Mouse (Mus musculus) ZHBTc4 (cell line): ENCODE data around the gene Ddx17.

ENCODE experiments used
- DNase-seq: peaks from one replicate; pipeline ENCODE4 v3.0.0-alpha.2; 2011; ENCODE audit warnings: low read depth, low spot score

The Ddx17 gene

GRCm38 (mm10) chr15:79546410-79547288 is at the start of gene Ddx17:
Gene Ddx17 (minus strand): TSS chr15:79546741.
- peak; percentile 98 for DNase-seq

DNA sequence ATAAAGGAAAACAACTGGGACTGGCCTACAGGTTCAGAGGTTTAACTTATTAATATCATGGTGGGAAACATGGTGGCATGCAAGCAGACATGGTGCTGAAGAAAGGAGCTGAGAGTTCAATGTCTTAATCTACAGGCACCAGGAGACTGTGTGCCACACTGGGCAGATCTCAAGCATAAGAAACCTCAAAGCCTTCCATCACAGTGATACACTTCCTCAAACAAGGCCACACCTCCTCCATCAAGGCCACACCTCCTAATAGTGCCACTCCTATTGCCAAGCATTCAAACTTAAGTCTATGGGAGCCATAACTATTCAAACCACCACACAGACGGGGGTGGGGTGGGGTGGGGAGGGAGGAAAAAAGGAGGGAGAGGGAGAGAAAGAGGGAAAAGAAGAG is 35.0 kb upstream of the Ddx17 start:
- no peak for DNase-seq

DNA sequence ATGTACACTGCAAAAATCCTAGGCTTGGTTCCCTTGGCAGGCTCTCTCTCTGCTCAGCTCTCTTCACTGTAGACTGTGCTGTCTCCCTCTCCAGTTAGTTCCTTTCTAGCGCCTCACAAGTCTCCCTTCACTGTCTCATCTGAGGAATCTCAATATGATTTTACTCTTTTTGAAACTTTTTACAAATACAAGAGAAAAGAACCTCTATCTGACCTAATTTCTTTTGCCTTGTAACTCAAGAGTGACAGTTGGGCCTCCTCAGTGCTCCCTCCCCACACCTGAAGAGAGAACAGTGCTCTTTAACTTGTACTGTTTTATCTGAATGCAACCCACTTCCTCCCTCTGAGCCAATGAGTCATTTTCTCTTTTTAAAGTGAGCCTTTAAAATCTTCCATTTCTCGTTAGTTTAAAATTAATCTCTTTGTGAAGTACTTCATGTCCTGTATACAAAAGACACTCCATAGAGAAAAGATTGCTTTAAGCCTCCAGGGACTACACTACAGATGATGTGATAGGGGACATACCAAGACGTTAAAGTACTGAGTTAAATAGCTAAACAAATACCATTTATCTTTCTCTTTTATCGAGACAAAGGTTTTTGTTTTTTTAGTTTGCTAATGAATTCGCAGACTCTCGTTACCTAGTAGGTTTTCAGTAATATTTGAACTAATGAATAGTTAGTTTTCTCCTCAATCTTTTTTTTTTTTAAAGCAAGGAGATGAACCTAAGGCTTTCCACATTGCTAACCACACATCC is 31.3 kb upstream of the Ddx17 start:
- no peak for DNase-seq

GRCm38 (mm10) chr15:79576947-79577346 is 30.4 kb upstream of the Ddx17 start:
- no peak for DNase-seq

DNA sequence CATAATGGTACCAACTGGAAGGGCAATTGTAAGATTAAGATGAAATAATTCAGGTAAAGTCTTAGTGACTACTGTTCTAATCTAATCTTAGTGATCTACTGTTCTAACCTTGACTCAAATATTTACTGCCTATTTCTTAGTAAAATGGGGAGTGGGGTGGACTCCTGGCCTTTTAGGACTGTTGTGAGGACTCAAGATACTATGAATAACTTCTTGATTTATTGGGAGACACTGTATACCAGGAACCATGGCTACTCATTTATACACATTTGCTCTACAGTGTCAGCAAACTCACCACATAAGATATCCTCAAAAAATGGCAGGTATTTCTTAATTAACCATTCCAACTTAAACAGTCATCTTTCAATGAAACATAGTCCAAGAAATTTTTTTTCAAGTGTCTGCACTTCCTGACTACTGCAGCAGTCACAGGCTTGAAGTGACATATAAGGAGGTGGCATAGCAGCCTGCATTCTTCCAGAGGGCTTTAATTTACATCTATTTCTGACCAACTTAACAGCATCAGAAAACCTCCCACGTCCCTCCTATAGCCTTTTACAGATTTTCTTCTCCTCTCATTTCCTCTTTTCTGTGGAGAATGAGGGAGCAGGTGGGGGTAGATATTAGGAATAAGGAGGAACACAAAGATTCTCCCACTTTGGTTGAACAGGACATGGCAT is 29.1 kb upstream of the Ddx17 start:
- no peak for DNase-seq

DNA sequence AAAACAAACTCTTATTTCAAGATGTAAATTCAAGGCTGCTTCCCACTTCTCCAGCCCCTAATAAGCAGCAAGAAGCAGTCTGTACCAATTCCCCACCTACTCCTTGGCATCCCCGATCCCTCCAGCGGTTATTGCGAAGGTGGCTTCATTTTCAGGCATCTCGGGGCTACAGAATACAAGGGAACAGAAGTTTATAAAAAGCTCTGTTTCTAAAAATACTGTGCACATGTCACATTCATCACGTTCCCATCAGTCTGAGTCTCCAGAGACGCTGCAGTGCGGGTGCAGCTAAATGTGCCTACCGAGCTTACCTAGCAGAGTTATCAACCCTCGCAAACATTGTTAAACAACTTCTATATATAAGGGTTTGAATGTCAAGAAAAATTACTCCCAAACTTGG is 15.9 kb upstream of the Ddx17 start:
- DNase-seq, result no peak

DNA sequence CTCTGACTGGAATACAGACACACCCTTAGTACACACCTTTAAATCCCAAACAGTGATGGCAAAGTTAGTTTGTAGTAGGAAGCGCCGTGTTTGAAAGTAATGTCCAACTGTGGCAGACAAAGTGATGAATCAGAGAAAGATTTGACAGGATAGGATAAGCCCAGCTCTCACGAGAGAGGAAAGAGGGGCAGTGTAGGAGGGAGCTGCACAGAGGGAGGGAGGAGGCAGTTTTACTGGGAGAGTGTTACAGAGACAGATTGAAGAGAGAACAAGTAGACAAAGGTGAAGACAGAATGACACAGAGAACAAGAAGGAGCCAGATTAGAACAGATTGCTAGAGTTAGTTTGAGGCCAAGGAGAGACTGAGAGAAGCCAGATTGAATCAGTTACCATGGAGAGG is 13.1 kb upstream of the Ddx17 start:
- DNase-seq, result no peak

DNA sequence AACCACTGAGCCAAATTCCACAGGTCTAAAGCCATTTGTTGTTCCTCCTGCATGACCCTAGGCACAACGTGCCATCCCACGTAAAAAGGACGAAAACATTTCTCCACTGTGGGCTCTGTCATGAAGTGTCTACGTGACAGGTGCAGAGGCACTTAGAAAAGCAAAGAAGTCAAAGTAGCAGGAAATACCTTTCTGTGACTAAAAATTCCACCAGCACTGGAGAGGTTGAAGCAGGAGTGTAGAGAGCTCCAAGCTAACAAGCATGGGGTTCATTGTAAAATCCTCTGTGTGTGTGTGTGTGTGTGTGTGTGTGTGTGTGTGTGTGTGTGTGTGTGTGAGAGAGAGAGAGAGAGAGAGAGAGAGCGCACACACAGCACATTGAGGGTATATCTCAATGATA is 6.0 kb upstream of the Ddx17 start:
- DNase-seq, result no peak

GRCm38 (mm10) chr15:79548226-79548625 is 1.7 kb upstream of the Ddx17 start:
- DNase-seq, result no peak

DNA sequence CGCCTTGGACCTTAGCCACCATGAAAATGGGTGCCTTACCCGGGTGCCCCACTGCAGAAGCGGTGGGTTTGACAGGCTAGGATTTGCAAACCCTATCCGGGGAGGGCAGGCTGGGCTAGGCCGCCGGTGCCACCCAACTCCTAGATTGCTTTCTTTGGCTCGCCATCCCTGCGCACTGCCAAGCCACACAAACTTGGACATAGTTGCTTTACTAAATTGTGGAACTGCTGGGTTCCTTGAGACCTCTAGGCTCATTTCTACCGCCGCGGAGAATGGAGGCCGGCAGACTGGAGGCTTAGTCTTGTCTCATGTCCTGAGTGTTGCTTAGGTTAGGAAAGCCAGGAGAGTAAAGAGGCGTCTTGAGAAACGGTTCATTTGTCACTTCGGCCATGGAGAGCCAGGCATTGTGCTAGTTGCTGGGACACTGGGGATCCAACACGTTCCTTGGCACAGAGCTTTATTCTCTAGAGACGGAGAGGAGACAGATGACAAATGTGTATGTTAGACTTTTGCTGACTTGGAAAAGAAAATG is 814 bp upstream of the Ddx17 start:
- DNase-seq, result no peak

DNA sequence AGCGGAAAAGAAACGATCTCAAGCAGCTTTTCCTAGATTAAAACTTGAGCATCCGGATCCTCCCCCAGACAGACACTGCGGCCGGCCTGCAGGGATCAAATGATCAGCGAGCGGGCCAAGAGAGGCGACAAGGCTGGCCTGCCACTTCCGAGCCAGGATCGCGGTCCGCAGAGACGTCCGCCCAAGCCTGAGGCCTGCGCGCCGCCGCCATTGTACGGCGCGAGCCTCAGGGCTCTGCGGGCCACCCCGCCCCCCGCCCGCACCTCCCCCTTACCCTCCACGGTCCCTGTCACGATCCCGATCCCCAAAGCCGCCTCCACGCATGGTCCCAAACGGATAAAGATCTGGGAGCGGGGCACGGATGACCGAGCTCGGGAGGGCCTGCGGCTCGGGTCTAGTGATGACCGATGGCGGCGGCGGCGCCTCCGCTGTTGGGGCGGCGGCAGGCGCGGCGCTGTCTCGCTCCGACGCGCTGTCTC is 581 bp downstream of the Ddx17 start:
- DNase-seq, result peak; percentile 76

- no peak for DNase-seq
Observed at GRCm38 (mm10) chr15:79545496-79545895, 1.0 kb downstream of the Ddx17 start.

- DNase-seq, result no peak
Observed at GRCm38 (mm10) chr15:79543968-79544367, 2.6 kb downstream of the Ddx17 start.

- DNase-seq, result no peak
Observed at GRCm38 (mm10) chr15:79533796-79534195, 12.7 kb downstream of the Ddx17 start.

DNA sequence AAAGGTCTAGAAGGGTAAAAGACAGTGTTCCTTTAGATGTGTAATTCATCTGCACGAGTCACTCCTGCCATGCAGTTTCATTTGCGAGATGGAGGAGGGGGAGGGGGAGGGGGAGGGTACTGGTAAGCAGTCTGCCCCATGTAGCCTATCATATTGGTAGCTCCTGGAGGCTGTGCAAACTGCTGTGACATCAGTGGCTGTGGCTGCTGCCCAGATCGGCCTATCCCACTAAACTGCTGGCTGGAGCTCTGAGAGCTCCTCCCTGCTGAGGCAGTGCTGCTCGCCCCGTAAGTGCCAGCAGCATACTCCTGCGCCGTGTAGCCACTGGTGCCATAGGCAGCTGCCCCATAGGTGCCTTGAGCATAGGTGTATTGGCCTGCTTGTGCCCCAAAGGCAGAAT is 16.6 kb downstream of the Ddx17 start:
- DNase-seq, result peak; percentile 83

- DNase-seq, result no peak
Observed at GRCm38 (mm10) chr15:79527991-79528639, 18.4 kb downstream of the Ddx17 start.

DNA sequence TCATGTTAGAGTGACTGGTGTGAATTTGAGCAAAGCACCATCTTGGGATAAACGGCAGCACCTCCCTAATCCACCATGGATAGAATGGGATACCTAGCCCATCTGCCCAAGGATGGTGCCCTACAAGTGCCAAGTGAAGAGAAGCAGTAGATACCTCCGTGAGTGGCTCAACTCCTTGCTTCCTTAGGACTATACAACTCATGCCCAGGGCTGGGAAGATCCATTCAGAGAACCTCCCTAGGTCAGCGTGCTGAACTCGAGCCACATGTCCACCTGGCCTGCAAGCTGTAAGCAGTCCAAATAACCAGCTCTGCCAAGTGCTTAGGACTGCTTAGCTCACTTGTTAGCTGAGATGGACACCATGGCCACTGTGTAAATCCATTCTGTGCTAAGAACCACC is 19.3 kb downstream of the Ddx17 start:
- DNase-seq, result no peak

- DNase-seq, result peak; percentile 53
Observed at GRCm38 (mm10) chr15:79525979-79526768, 20.4 kb downstream of the Ddx17 start.

GRCm38 (mm10) chr15:79525564-79525963 is 21.0 kb downstream of the Ddx17 start:
- DNase-seq, result no peak

- DNase-seq, result peak; percentile 90
Observed at GRCm38 (mm10) chr15:79519400-79520220, 26.9 kb downstream of the Ddx17 start.
